Mouse (Mus musculus): Measurements from ENCODE around the gene Gm47791.

The Gm47791 gene

DNA sequence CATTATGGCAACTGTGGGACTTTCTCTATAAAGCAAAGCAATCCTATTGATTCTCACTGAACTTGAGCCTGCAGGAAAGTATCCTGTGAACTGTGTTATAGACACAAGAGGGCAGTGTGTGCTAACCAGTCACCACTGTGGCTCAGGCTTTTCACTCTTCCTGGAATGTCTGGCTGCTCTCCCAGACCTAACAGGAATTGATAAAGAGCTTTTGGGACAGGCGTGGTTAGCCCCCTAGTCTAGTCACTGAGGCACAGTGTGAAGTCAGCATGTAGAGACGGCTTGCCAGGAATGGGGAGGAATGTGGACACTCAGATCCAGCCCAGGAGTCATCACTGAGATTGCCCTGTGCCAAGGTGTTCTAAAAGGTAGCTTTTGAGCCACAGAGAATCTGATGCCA lies 16.4 kb upstream of the Gm47791 start:
- peak; percentile 83 for DNase-seq (ENCODE audit: low spot score)

GRCm38 (mm10) chr1:82785546-82785945 lies 14.5 kb upstream of the Gm47791 start:
- DNase-seq (ENCODE audit: low spot score), result no peak

DNA sequence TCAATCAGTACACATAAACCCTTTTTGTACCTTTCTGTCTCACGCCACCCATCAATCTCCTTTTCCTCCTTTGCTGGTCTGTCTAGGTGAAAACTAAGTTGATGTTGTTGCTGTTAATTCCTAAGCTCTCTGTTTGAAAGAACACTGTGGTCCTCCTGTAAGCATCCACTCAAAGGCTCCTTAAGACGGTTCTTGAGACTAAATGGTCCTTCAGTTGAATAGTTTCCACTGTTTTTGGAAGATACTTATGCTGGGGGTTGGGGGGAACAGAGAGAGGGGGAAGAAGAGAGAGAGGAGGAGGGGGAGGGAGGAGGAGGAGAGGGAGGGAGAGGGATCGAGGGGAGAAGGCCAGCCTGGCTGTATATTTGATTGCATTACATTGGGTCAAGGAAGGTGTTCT lies 12.5 kb upstream of the Gm47791 start:
- no peak for DNase-seq (ENCODE audit: low spot score)

DNA sequence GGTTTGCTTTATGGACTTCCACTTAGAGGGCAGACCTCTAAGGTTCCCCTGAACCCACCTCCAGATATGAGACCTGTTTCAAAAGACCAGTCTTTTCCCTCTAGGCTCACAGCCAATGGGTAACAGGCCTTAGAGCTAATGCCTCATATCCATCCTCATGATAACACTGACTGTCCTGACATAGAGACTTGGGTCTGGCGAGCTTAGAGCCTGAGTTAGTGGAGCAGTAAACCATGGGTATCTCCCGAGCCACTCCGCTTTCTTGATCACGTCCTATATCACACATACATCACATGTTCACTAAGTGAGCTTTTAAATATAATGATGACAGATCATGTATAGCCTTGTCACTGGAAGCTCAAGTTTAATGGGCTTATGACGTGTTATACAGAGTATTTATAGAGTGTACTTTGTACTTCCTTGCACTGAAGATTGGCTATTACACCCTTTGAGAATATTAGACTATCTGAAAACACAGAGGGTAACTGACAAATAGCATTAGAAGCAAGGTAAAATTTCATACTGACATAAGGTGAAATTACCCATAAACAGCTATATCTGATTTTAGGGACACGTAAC lies 8.4 kb upstream of the Gm47791 start:
- no peak for DNase-seq (ENCODE audit: low spot score)

DNA sequence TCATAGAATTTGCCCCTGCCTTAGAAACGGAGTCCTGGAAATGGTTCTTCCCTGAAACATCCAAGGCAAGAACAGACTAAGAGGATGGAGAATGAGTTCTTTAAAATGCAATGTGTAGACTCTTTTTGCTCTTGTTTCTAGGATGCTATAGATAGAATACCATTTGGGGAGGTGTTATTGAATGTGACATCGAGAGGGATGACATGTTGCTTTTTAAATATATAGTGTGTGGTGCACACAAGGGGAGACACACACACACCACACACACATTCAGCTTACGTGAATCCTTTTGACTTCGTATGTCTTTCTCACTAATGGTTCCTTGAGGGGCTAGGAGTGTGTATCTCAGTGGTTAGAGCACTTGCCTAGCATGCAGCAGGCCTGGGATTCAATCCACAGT lies 4.2 kb upstream of the Gm47791 start:
- DNase-seq (ENCODE audit: low spot score), result no peak

GRCm38 (mm10) chr1:82773208-82773607 lies 2.2 kb upstream of the Gm47791 start:
- DNase-seq (ENCODE audit: low spot score), result no peak

DNA sequence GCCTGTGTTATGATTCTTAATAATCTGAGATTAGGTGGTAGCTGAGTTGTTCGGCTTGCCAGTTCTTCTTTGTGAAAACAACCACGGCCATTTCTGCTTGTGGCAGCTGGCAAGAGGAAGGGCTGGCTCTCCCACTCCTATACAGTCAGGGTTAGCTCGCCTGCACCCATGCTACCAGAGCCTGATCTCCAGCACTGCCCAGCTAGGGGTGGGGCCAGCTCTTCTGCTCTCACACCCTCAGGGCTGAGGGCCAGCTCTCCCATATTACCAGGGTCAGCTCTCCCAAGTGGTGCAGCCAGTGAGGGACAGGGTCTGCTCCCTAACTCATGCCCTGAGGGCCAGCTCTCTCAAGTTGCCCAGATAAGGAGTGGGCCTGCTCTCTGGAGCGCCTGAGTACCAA lies 1.4 kb upstream of the Gm47791 start:
- DNase-seq (ENCODE audit: low spot score), result no peak

DNA sequence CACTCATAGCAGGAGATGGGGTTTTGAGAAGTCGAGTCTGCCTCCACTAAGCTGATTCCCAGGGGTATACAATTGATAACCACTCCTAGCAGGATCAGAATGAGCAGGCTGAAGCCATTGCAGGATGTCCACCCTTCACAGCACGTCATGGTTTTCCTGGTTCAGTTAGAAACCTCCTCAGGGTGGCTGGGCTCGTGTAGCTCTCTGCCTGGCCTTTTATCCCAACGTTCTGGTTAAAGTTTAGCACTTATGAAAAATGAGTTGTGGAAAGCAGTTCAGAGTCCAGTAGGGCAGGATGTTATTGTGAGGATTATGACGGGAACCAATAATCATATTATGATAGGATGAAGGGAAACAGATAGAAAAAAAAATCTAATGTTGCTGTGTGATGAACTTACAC lies 2.8 kb downstream of the Gm47791 start, which contains the start of gene Tm4sf20:
Gene Tm4sf20, minus strand, starts transcription at position 193 of the 400 bp plus-strand sequence.
- no peak for DNase-seq (ENCODE audit: low spot score)

GRCm38 (mm10) chr1:82766641-82767040 lies 4.4 kb downstream of the Gm47791 start:
- DNase-seq (ENCODE audit: low spot score), result no peak

- DNase-seq (ENCODE audit: low spot score), result no peak
These were observed 4.8 kb downstream of the Gm47791 start for GRCm38 (mm10) chr1:82766227-82766626.

- DNase-seq (ENCODE audit: low spot score), result no peak
These were observed 8.8 kb downstream of the Gm47791 start for GRCm38 (mm10) chr1:82762274-82762673.

DNA sequence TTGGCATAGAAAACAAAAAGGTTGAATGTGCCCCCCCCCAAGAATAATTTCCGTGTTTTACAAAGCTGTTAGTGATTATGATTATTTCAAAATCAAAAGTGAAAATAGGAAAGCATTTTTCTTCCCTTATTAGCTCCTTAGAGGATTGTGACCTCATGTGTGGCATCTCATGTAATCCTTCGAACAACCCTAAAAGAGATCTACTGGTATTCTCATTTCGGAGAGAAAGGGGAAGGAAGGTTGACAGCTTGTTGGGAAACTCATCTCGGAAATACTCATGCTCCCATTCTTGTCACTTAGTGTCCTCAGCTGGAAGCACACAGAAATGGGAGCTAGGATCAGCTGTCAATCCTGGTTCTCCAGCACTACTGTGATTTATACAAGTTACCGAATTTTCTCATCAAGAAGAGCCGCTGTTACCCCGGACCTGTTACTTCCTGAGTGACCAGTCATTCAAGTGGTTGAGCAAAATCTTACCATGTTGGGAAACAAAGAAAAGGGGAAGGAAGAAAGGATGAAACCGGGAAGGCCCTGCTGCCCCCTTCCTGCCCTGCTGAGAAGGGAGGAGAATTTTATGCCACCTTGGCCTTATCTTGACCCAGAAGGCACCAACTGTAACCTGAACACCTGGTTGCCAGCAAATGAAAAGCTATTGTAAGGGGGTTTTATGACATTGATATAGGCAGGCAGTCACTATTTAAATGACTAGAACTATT lies 9.4 kb downstream of the Gm47791 start:
- DNase-seq (ENCODE audit: low spot score), result no peak

- DNase-seq (ENCODE audit: low spot score), result peak; percentile 10
These were observed 11.5 kb downstream of the Gm47791 start for GRCm38 (mm10) chr1:82759520-82759919.

- no peak for DNase-seq (ENCODE audit: low spot score)
These were observed 23.2 kb downstream of the Gm47791 start for GRCm38 (mm10) chr1:82747714-82748452.

DNA sequence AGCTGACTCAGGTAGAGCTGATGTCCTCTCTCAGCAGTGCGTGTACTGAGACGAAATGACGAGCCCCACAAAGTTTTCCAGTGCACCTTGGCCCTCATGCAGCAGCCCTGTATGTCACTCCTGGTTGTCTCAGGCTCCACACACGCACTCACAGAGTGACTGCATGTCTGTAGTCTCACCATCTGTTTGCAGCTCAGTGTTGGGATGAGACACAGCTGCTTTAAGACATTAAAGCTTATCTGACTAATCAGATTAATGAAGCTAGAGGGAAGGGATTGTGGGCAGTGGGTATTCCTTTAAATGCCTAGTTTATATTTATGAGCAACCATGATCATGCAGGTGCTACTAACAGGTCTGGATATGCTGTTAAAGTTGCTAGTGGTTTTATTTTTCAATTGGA lies 24.6 kb downstream of the Gm47791 start:
- peak; percentile 51 for DNase-seq (ENCODE audit: low spot score)

GRCm38 (mm10) chr1:82743962-82744361 lies 27.1 kb downstream of the Gm47791 start:
- no peak for DNase-seq (ENCODE audit: low spot score)

- DNase-seq (ENCODE audit: low spot score), result no peak
These were observed 29.5 kb downstream of the Gm47791 start for GRCm38 (mm10) chr1:82741539-82741938.

- DNase-seq (ENCODE audit: low spot score), result no peak
These were observed 33.0 kb downstream of the Gm47791 start for GRCm38 (mm10) chr1:82738066-82738465.

DNA sequence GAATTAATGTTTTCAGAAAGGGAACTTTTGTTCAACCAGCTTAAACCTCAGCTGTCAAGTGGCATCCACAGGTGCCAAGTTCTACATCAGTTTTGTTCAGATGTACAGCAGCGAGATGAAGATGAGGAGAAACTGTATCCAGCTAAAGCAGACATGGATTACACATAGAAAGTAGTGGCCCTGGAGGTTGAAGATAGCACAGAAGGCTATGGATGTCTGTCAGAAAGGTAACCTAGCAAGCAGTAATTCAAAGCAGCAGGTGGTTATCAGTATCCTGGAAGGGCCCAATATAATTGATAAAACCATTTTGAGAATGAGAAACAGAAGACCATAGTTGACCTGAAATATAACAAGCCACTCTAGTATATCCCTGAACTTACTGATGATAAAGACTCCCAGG lies 37.7 kb downstream of the Gm47791 start:
- no peak for DNase-seq (ENCODE audit: low spot score)

DNA sequence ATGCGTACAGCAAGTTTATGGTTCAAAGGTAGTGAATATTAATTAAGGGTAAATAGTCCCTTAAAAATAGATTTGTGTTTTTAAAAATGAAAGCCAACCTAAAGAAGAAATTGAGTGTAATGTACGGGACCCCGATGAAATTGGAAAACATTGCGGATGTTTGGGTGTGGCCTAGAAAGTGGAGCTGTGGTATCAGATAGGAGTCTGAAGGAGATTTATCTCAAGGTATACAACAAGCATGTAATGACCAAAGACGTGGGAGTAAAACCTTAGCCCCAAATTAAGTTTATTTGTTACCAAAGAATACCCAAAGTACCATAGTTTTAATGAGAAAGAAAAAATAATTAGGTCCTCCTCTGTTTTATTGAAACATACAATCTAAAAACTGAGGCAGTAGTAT lies 44.6 kb downstream of the Gm47791 start:
- no peak for DNase-seq (ENCODE audit: low spot score)

DNA sequence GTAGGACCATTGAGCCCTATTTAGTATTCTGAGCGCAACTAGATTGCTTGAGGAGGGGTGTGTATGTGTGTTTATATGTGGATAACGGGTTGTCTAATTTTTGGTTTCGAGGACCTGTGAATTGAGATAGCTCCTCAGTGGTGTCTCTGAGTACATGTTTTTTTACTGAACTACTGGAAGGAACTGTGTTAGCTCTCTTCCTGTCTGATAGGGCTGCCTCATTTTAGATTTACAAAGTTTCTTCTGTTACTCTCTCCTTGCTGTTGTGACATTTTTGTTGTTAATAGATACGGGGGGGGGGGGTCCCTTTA lies 45.2 kb downstream of the Gm47791 start:
- DNase-seq (ENCODE audit: low spot score), result no peak

DNA sequence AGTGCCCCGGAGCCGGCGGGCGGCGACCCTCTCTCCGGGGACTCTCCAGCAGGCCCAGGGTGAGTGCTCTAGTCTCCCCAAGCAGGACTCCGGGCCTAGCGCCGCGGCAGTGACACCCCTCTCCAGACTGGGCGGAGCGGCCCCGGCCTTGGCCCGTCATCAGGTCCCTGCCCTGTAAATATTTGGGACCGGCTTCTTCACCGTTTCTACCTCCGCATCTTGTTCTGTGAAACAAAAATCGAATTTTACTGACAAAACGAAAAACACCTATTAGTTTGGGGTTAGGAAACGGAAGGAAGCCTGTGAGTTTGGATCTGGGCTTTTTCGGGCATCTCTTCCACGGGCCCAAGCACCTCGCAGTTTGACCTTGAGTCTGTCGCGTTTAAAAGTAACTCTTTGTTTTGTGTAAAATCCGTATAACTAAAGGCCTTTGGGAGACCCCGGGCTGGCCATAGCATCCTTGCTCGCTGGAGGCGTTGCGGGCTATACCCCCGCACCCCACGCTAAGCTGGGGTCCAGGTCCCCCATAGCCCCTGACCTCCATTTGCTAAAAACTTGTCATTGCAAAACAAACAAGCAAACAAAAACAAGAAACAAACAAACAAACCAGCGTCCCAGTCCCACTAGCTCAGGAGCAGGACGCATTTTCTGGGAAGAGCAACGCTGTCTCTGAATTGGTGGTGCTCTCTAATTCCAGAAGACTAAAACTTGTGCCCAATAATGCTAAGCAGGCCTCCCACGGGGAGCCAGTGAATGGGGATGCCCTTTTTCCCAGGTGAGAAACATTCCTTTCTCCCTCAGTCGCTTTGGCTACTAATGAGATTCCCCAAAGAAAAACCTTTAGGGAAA lies 45.8 kb downstream of the Gm47791 start:
- DNase-seq (ENCODE audit: low spot score), result peak; percentile 7
